ENCODE assay signal across 1 mouse cellular context in the genomic region with DNA sequence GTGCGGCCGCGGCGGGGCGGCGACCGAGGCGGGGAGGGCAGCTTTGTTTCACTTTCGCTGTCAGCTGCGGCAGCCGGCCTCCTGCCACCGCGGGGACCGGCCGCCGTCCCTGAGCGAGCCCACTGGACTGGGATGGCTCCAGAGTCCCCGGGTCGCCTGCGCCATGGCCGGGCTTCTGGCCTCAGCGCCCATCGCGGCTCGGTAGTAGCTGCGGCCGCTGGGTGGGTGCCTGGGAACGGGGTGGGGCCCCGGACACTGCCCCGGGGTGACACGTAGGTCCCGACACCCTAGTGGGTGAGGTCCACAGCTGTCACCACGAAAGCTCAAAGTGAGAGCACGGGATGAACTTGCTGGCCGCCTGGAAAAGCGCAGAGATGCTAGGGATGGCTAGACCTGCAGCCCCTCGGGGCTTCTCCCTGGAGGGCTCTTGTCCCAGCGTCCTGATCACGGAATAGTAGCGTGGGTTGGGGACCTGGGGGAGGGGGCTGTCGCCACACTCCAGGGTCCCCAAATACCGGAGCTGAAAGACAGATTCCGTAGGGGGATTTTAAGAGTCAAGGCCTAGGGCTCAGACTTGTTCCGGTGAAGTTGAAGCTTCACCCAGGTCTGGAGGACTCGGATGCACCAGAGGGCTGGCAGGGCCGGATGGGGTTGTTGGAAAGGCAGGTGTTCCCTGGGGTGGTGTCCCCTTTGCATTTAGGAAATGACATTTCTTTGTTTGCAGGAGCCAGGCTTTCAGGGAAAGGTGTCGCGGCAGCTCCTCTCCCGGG.
A peak's percentile ranks its signal among the peaks of the same experiment; 100 is the strongest.
TF ChIP-seq lines count a peak whose summit lies in the region.

No protein-coding gene starts in this region.

TF ChIP-seq in CH12.LX, 34 proteins besides CTCF, POLR2A, EP300 and RAD21 (continued from another document):
- TF ChIP-seq ETS1 (conservative IDR thresholded peaks at IDR 0.05; ENCODE audit: low read depth, low read length) (0 out of 2 replicates have a peak, but pooled peaks have one; percentile 19), ZKSCAN1 (IDR thresholded peaks at IDR 0.05; ENCODE audit: borderline replicate concordance, low read depth, low read length) (no peak), MYC (IDR thresholded peaks at IDR 0.05; ENCODE audit: low read depth, low read length) (no peak), TBP (conservative IDR thresholded peaks at IDR 0.05; ENCODE audit: low read depth, low read length) (no peak), JUN (IDR thresholded peaks at IDR 0.05; ENCODE audit: insufficient read depth, low read depth, low read length) (no peak), ELF1 (IDR thresholded peaks at IDR 0.05; ENCODE audit: low read depth, low read length) (no peak), NRF1 (IDR thresholded peaks at IDR 0.05; ENCODE audit: low read depth, low read length) (0 out of 2 replicates have a peak, but pooled peaks have one; percentile 8)
TF ChIP-seq in CH12.LX: peak in this region for 5.
